Mouse (Mus musculus) cortical plate, adult 2 months (tissue): ENCODE measurements around the gene Ncapg2.

Source experiments
- CTCF ChIP-seq: fragments of 200-500 bp; IDR thresholded peaks from 2 replicates; pipeline ENCODE4 v1.5.1; 2011; ENCODE audit warnings: mild to moderate bottlenecking, control low read depth, low read length; ENCODE audit not compliant: insufficient read depth; ENCODE audit errors: extremely low read depth
- POLR2A ChIP-seq: fragments of 200-500 bp; IDR thresholded peaks from 2 replicates; pipeline ENCODE4 v1.6.1; 2011; ENCODE audit warnings: mild to moderate bottlenecking, low read length, control low read depth; ENCODE audit not compliant: insufficient read depth; ENCODE audit errors: extremely low read depth

- TF ChIP-seq CTCF (no peak), POLR2A (no peak)
Observed at GRCm38 (mm10) chr12:116366900-116367299, 38.3 kb upstream of the Ncapg2 start.
